Mouse (Mus musculus) liver, embryonic 16.5 days (tissue): ENCODE measurements around the gene Cnot10. TPM values are rescaled to one million over a fixed set of nuclear protein-coding genes. Genes with fewer than 3 reads are reported as not detected.
"Not testable (repeated sequence)": the region's sequence is repeated elsewhere in the genome, so short reads cannot be mapped to it uniquely, and the experiment has no call there.

Experiments used
- ATAC-seq: fragments of 200-750 bp; cut with Nextera tagmentation; 2 replicates; pipeline ENCODE4 v1.8.0; 2017; ENCODE audit warnings: low read depth, mild to moderate bottlenecking, moderate number of reproducible peaks, moderate library complexity
- H3K27ac ChIP-seq: fragments of 300-500 bp; sonication (generic); 2 replicates; pipeline ENCODE4 v1.5.1; 2014; ENCODE audit warnings: mild to moderate bottlenecking, low read length
- H3K27me3 ChIP-seq: fragments of 300-500 bp; sonication (generic); 2 replicates; pipeline ENCODE4 v1.6.1; 2014; ENCODE audit warnings: low read depth, low read length, mixed read lengths; ENCODE audit not compliant: control insufficient read depth, insufficient read depth
- H3K36me3 ChIP-seq: fragments of 300-500 bp; sonication (generic); 2 replicates; pipeline ENCODE4 v1.6.1; 2014; ENCODE audit warnings: mild to moderate bottlenecking; ENCODE audit not compliant: control insufficient read depth, insufficient read depth
- H3K4me1 ChIP-seq: fragments of 300-500 bp; sonication (generic); 2 replicates; pipeline ENCODE4 v1.6.1; 2014; ENCODE audit warnings: low read depth, low read length, mixed read lengths; ENCODE audit not compliant: control insufficient read depth
- H3K4me2 ChIP-seq: fragments of 300-500 bp; sonication (generic); 2 replicates; pipeline ENCODE4 v1.6.1; 2014; ENCODE audit warnings: low read depth, low read length, mixed read lengths
- H3K4me3 ChIP-seq: fragments of 300-500 bp; sonication (generic); 2 replicates; pipeline ENCODE4 v1.5.1; 2014; ENCODE audit warnings: low read depth, mild to moderate bottlenecking, low read length
- H3K9ac ChIP-seq: fragments of 300-500 bp; sonication (generic); 2 replicates; pipeline ENCODE4 v1.6.1; 2014; ENCODE audit warnings: low read depth, low read length
- H3K9me3 ChIP-seq: fragments of 300-500 bp; sonication (generic); replicated peaks from 2 replicates; pipeline ENCODE4 v1.6.1; 2016; ENCODE audit warnings: low read length; ENCODE audit not compliant: control insufficient read depth
- WGBS: fragments of 180-500 bp; shearing (Covaris S2); extraction: QIAGEN DNeasy Blood & Tissue Kit; methylation state at CpG from one replicate; pipeline ENCODE4 v1.1.7; 2014; ENCODE audit not compliant: insufficient replicate concordance; 5-methylcytosine and 5-hydroxymethylcytosine counted together
- polyA plus RNA-seq: library from polyadenylated mRNA; unstranded; fragments of >200 nt; fragmentation: Nextera tagmentation; extraction: Ambion mirVana; gene quantifications from 2 replicates; pipeline ENCODE4 v1.2.1, GENCODE M21; 2015

Gene Cnot10
- polyA plus RNA-seq, 1 experiment from 2014 or later, result 24.4 TPM

DNA sequence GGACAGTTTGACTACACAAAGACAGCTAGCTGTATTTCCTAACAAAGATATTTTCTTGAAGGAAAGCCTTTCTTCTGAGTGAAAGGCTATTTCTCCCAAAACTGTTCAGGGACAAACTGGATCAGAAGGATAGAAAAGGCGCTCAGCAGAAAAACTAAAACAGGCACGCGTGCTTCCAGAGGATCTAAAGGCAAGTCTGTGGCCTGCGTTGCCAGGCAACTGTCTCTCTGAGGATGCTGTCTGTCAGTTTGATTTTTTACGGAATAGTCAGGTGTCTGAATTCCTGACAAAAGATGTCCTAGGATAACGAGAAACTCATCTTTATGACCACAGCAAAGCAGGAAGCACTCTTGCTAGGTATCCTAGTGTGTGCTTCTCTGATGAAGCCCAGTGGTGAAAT lies 20.5 kb upstream of the Cnot10 start:
- H3K27me3 ChIP-seq, result no peaks in the 10 kb centered on the region
- H3K4me3 ChIP-seq, result no peak overlapping the region
- WGBS, result 77% methylated on average over 6 of the region's 6 CpGs
- ATAC-seq, result no peak
- no peak overlapping the region for H3K4me2 ChIP-seq
- no peaks in the 10 kb centered on the region for H3K36me3 ChIP-seq
- H3K4me1 ChIP-seq, result no peaks in the 10 kb centered on the region
- H3K27ac ChIP-seq, result no peak overlapping the region
- no peaks in the 10 kb centered on the region for H3K9me3 ChIP-seq
- H3K9ac ChIP-seq, result no peak overlapping the region

- no peak for ATAC-seq
- Histone ChIP-seq H3K36me3 (no peaks in the 10 kb centered on the region), H3K4me1 (no peaks in the 10 kb centered on the region), H3K4me2 (no peak overlapping the region), H3K9ac (no peak overlapping the region), H3K4me3 (no peak overlapping the region), H3K27ac (no peak overlapping the region), H3K27me3 (no peaks in the 10 kb centered on the region), H3K9me3 (no peaks in the 10 kb centered on the region)
- WGBS, result 28% methylated on average over 3 of the region's 3 CpGs
Measured at GRCm38 (mm10) chr9:114656701-114657100, 16.7 kb upstream of the Cnot10 start.

DNA sequence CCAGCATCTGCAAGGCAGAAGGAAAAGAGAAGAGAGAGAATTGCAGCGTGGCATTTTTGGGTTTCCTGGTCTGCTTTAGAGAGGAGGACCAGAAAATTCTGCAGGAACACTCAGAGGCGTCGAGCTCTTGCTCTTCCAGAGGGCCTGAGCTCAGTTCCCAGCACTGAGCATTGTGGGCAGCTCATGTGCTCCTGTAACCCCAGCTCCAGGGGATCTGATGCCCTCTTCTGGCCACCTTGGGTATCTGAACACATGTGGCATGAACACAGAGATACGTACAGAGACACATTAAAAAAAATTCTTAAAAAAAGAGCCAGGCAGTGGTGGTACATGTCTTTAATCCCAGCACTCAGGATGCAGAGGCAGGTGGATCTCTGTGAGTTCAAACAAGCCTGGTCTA lies 15.4 kb upstream of the Cnot10 start:
- no peak overlapping the region for H3K27ac ChIP-seq
- 68% methylated on average over 4 of the region's 4 CpGs for WGBS

GRCm38 (mm10) chr9:114650938-114651634 lies 11.1 kb upstream of the Cnot10 start:
- 49% methylated on average over 21 of the region's 21 CpGs for WGBS
- Histone ChIP-seq H3K27ac (no peak overlapping the region), H3K9me3 (no peaks in the 10 kb centered on the region), H3K4me1 (no peaks in the 10 kb centered on the region), H3K36me3 (no peaks in the 10 kb centered on the region), H3K4me3 (no peak overlapping the region), H3K4me2 (no peak overlapping the region), H3K9ac (no peak overlapping the region), H3K27me3 (no peaks in the 10 kb centered on the region; the same call in 1 of the 2 replicates)
- ATAC-seq, result no peak

More for the DNA sequence above, 15.4 kb upstream of the Cnot10 start:
- Histone ChIP-seq H3K4me2 (no peak overlapping the region), H3K27me3 (no peaks in the 10 kb centered on the region), H3K36me3 (no peaks in the 10 kb centered on the region), H3K9me3 (no peaks in the 10 kb centered on the region), H3K4me1 (no peaks in the 10 kb centered on the region), H3K9ac (no peak overlapping the region), H3K4me3 (no peak overlapping the region)
- ATAC-seq, result no peak

DNA sequence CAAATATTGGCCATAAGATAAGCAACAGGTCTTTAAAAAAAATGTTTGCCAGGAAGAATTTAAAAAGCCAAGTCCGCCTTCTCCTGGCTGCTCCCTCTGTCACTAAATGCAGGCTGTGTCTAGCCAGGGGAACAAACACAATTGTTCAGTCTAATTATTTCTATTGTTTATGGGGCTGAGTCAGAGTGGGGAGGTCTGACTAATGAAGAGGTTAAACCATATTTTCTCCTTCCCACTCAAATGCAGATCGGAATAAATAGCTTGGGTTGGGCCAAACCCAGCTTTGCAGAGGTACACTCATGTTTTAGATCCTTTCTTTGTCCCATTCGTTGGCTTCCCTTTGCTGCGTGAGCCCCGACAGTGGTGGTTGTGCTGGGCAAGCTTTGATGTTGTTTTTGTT lies 9.4 kb upstream of the Cnot10 start:
- ATAC-seq, result no peak
- Histone ChIP-seq H3K9me3 (no peaks in the 10 kb centered on the region), H3K27ac (no peak overlapping the region), H3K4me3 (no peak overlapping the region), H3K9ac (no peak overlapping the region), H3K4me2 (no peak overlapping the region), H3K27me3 (no peaks in the 10 kb centered on the region; the same call in 1 of the 2 replicates), H3K4me1 (no peaks in the 10 kb centered on the region), H3K36me3 (no peaks in the 10 kb centered on the region)
- 54% methylated on average over 5 of the region's 5 CpGs for WGBS

DNA sequence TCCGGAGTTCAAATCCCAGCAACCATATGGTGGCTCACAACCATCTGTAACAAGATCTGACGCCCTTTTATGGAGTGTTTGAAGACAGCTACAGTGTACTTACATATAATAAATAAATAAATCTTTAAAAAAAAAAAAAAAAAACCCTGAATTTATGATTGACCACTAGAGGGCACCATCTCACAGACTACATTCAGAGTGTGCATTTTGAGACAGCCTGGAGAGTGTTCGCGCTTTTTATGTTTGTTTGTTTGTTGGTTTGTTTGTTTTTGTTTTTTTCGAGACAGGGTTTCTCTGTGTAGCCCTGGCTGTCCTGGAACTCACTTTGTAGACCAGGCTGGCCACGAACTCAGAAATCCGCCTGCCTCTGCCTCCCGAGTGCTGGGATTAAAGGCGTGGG lies 8.5 kb upstream of the Cnot10 start:
- H3K27me3 ChIP-seq, H3K4me1 ChIP-seq, H3K9me3 ChIP-seq, H3K4me2 ChIP-seq, H3K27ac ChIP-seq, H3K4me3 ChIP-seq, H3K9ac ChIP-seq, H3K36me3 ChIP-seq, ATAC-seq: not testable (repeated sequence)
- 45% methylated on average over 8 of the region's 9 CpGs for WGBS

DNA sequence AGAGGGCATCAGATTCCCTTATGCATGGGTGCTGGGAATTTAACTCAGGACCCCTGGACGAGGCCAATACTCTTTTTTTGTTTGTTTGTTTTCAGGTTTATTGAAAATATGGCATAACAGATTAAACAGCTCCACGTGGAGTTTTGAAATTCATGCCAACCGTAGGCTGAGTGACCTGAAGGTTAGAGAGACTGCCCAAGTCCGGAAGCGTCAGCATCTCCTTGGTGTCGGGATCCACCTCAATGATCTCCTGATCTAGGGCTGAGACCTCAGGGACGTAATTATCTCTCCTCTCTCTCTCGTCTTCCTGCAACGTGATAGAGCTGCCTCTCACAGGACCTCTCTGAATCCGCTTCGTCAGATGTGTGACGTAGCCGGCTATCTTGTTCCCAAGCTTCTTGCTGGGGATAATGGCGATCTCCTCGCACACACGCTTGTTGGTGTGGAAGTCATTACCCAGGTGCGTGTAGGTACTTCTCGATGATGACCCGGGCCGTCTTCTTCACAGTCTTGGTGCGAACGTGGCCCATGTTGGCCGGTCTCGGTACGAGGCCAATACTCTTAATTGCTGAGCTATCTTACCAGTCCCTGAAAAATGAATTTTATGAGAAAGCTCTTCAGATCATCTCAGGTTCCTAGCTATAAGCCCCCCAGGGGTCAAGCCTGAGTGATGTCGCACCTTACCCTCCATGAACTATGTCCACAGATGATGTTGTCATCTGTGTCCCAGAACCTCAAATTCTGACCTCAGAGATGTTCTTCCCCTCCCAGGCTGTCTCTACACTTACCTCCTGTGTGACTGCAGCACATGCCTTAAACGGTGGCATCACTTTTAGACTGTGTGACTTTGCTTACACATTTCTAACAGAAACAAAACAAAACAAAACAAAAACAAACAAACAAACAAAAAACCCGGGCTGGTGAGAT lies 7.8 kb upstream of the Cnot10 start:
- ATAC-seq, result no peak
- no peak overlapping the region for H3K4me3 ChIP-seq
- H3K9me3 ChIP-seq, result no peaks in the 10 kb centered on the region
- H3K27me3 ChIP-seq, result peaks cover 2% of the 10 kb centered on the region
- WGBS, result 72% methylated on average over 28 of the region's 28 CpGs
- no peaks in the 10 kb centered on the region for H3K36me3 ChIP-seq
- no peak overlapping the region for H3K4me2 ChIP-seq
- H3K27ac ChIP-seq, result no peak overlapping the region
- no peaks in the 10 kb centered on the region for H3K4me1 ChIP-seq
- no peak overlapping the region for H3K9ac ChIP-seq

DNA sequence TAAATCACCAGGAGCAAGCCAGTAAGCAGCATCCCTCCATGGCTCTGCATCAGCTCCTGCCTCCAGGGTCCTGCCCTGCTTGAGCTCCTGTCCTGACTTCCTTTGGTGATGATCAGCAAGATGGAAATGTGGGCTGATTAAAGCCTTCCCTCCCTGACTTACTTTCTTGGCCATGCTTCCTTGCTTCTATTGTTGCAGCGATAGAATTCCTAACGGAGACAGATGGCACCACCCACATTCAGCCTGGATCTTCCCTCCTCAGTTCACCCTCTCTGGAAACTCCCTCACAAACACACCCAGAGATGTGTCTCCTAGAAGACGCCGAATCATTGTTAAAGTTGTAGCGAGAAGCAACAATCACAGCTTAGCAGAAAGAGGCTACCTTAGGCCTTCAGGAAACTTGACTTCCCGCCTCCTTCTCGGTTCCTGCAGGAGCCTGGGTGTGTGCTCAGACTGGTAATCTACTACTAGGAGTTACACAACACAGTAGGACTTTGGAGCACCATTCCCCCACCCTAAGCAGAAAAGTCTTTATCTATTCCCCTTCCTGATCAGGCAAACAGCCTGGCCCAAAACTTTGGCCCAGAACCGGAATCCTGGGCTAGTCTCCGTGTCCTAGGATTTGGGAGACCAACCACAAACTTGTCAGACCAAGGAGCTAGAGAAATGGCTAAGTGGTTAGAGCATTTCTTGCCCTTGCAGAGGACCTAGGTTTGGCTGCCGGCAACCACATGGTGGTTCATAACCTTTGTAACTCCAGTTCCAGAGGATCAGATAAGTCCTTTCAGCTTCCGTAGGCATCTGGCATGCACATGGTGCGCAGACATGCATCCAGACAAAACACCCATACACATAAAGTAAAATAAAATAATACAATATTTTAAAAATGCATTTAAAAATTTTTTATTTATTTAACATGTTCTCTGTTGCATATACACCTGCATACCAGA lies 6.8 kb upstream of the Cnot10 start:
- no peaks in the 10 kb centered on the region for H3K4me1 ChIP-seq
- H3K9ac ChIP-seq, result no peak overlapping the region
- WGBS, result 68% methylated on average over 12 of the region's 12 CpGs
- no peaks in the 10 kb centered on the region for H3K9me3 ChIP-seq
- no peaks in the 10 kb centered on the region for H3K36me3 ChIP-seq
- 0 out of 2 replicates have a peak, but pooled peaks have one; percentile 27 for ATAC-seq
- no peak overlapping the region for H3K4me3 ChIP-seq
- peaks cover 2% of the 10 kb centered on the region for H3K27me3 ChIP-seq
- no peak overlapping the region for H3K4me2 ChIP-seq
- no peak overlapping the region for H3K27ac ChIP-seq
